Mouse (Mus musculus) heart, embryonic 13.5 days (tissue): ENCODE results near the gene Mrtfa. TPM values are rescaled to one million over a fixed set of nuclear protein-coding genes. Genes with fewer than 3 reads are reported as not detected.
A peak's percentile ranks its signal among the peaks of the same experiment; 100 is the strongest.

Experiments used
- ATAC-seq: fragments of 200-750 bp; cut with Nextera tagmentation; 2 replicates; pipeline ENCODE4 v1.8.0; 2017; ENCODE audit warnings: moderate TSS enrichment; ENCODE audit not compliant: insufficient number of reproducible peaks, low FRiP score, low TSS enrichment; ENCODE audit errors: extremely low read depth
- H3K27ac ChIP-seq: fragments of 300-500 bp; sonication (generic); replicated peaks from 2 replicates; pipeline ENCODE4 v1.5.1; 2015; ENCODE audit warnings: moderate library complexity, mild to moderate bottlenecking, inconsistent platforms
- H3K27me3 ChIP-seq: fragments of 300-500 bp; sonication (generic); replicated peaks from 2 replicates; pipeline ENCODE4 v1.6.1; 2015; ENCODE audit warnings: mild to moderate bottlenecking, inconsistent platforms
- H3K36me3 ChIP-seq: fragments of 300-500 bp; sonication (generic); 2 replicates; pipeline ENCODE4 v1.6.1; 2015; ENCODE audit warnings: mild to moderate bottlenecking, inconsistent platforms
- H3K4me1 ChIP-seq: fragments of 300-500 bp; sonication (generic); 2 replicates; pipeline ENCODE4 v1.6.1; 2015; ENCODE audit warnings: inconsistent platforms
- H3K4me2 ChIP-seq: fragments of 300-500 bp; sonication (generic); 2 replicates; pipeline ENCODE4 v1.6.1; 2015; ENCODE audit warnings: inconsistent platforms, mild to moderate bottlenecking, moderate library complexity
- H3K4me3 ChIP-seq: fragments of 300-500 bp; sonication (generic); 2 replicates; pipeline ENCODE4 v1.5.1; 2015; ENCODE audit warnings: moderate library complexity, mild to moderate bottlenecking, inconsistent platforms
- H3K9ac ChIP-seq: fragments of 300-500 bp; sonication (generic); 2 replicates; pipeline ENCODE4 v1.6.1; 2015; ENCODE audit warnings: inconsistent platforms, mild to moderate bottlenecking, moderate library complexity
- H3K9me3 ChIP-seq: fragments of 300-500 bp; sonication (generic); 2 replicates; pipeline ENCODE4 v1.6.1; 2016; ENCODE audit warnings: inconsistent platforms
- WGBS: fragments of 180-500 bp; shearing (Covaris S2); methylation state at CpG from one replicate; pipeline ENCODE4 v1.1.7; 2015; ENCODE audit warnings: mixed read lengths; 5-methylcytosine and 5-hydroxymethylcytosine counted together
- polyA plus RNA-seq: library from polyadenylated mRNA; unstranded; fragments of >200 nt; fragmentation: Nextera tagmentation; extraction: Ambion mirVana; gene quantifications from 2 replicates; pipeline ENCODE4 v1.2.1, GENCODE M21; 2015

Gene Mrtfa
- polyA plus RNA-seq, 1 experiment from 2014 or later = 13.9 TPM

GRCm38 (mm10) chr15:81154846-81155624 lies 35.5 kb downstream of the Mrtfa start:
- Histone ChIP-seq H3K4me3 (no peak overlapping the region), H3K27me3 (no peaks in the 10 kb centered on the region), H3K36me3 (no peaks in the 10 kb centered on the region), H3K9ac (no peak overlapping the region), H3K9me3 (no peaks in the 10 kb centered on the region), H3K4me2 (no peak overlapping the region), H3K27ac (no peak overlapping the region), H3K4me1 (peaks cover 31% of the 10 kb centered on the region)
- 69% methylated on average over 2 of the region's 2 CpGs for WGBS
- no peak for ATAC-seq

- no peak overlapping the region for H3K4me2 ChIP-seq
- peaks cover 21% of the 10 kb centered on the region for H3K4me1 ChIP-seq
- no peak overlapping the region for H3K9ac ChIP-seq
- no peaks in the 10 kb centered on the region for H3K36me3 ChIP-seq
- no peaks in the 10 kb centered on the region for H3K27me3 ChIP-seq
- no peak overlapping the region for H3K27ac ChIP-seq
- no peak overlapping the region for H3K4me3 ChIP-seq
- WGBS = 57% methylated on average over 11 of the region's 11 CpGs
- H3K9me3 ChIP-seq = no peaks in the 10 kb centered on the region
- no peak for ATAC-seq
Measured at GRCm38 (mm10) chr15:81141956-81142576, 48.5 kb downstream of the Mrtfa start.

- no peak overlapping the region for H3K27ac ChIP-seq
- H3K4me2 ChIP-seq = no peak overlapping the region
- ATAC-seq = no peak
Measured at GRCm38 (mm10) chr15:81140004-81140403, 50.6 kb downstream of the Mrtfa start.

GRCm38 (mm10) chr15:81137298-81137697 lies 53.3 kb downstream of the Mrtfa start:
- Histone ChIP-seq H3K4me2 (peak overlapping the region; percentile 20), H3K27ac (0 out of 2 replicates have a peak overlapping the region, but pooled peaks have one; percentile 22), H3K4me3 (no peak overlapping the region), H3K9me3 (no peaks in the 10 kb centered on the region), H3K27me3 (no peaks in the 10 kb centered on the region), H3K36me3 (no peaks in the 10 kb centered on the region), H3K9ac (peak overlapping the region; percentile 3; the same call in 1 of the 2 replicates), H3K4me1 (peaks cover 15% of the 10 kb centered on the region)
- WGBS = 25% methylated on average over 6 of the region's 6 CpGs
- no peak for ATAC-seq

More at GRCm38 (mm10) chr15:81140004-81140403, 50.6 kb downstream of the Mrtfa start:
- H3K36me3 ChIP-seq = no peaks in the 10 kb centered on the region
- WGBS = 89% methylated on average over 5 of the region's 5 CpGs
- no peaks in the 10 kb centered on the region for H3K27me3 ChIP-seq
- H3K9me3 ChIP-seq = no peaks in the 10 kb centered on the region
- H3K9ac ChIP-seq = no peak overlapping the region
- no peak overlapping the region for H3K4me3 ChIP-seq
- peaks cover 22% of the 10 kb centered on the region for H3K4me1 ChIP-seq

- no peak overlapping the region for H3K4me2 ChIP-seq
- ATAC-seq = no peak
- H3K9ac ChIP-seq = no peak overlapping the region
- 96% methylated on average over 2 of the region's 2 CpGs for WGBS
- H3K4me1 ChIP-seq = peaks cover 20% of the 10 kb centered on the region
- H3K9me3 ChIP-seq = no peaks in the 10 kb centered on the region
- no peak overlapping the region for H3K4me3 ChIP-seq
- H3K27ac ChIP-seq = no peak overlapping the region
- H3K36me3 ChIP-seq = no peaks in the 10 kb centered on the region
- no peaks in the 10 kb centered on the region for H3K27me3 ChIP-seq
Measured at GRCm38 (mm10) chr15:81133781-81134180, 56.8 kb downstream of the Mrtfa start.

- H3K4me3 ChIP-seq = no peak overlapping the region
- H3K36me3 ChIP-seq = no peaks in the 10 kb centered on the region
- no peak overlapping the region for H3K27ac ChIP-seq
- H3K27me3 ChIP-seq = no peaks in the 10 kb centered on the region
- 82% methylated on average over 5 of the region's 5 CpGs for WGBS
- H3K4me2 ChIP-seq = no peak overlapping the region
- no peak for ATAC-seq
- H3K4me1 ChIP-seq = peaks cover 8% of the 10 kb centered on the region
- H3K9me3 ChIP-seq = no peaks in the 10 kb centered on the region
- no peak overlapping the region for H3K9ac ChIP-seq
Measured at GRCm38 (mm10) chr15:81131152-81131551, 59.4 kb downstream of the Mrtfa start.

GRCm38 (mm10) chr15:81129970-81130369 lies 60.6 kb downstream of the Mrtfa start:
- Histone ChIP-seq H3K36me3 (no peaks in the 10 kb centered on the region), H3K27me3 (no peaks in the 10 kb centered on the region), H3K4me2 (no peak overlapping the region), H3K4me3 (no peak overlapping the region), H3K9ac (no peak overlapping the region), H3K27ac (no peak overlapping the region), H3K9me3 (no peaks in the 10 kb centered on the region), H3K4me1 (peaks cover 8% of the 10 kb centered on the region)
- no peak for ATAC-seq
- WGBS = 83% methylated on average over 8 of the region's 8 CpGs

- no peak for ATAC-seq
- WGBS = 77% methylated on average over 5 of the region's 5 CpGs
- Histone ChIP-seq H3K27me3 (no peaks in the 10 kb centered on the region), H3K27ac (no peak overlapping the region), H3K9ac (no peak overlapping the region), H3K4me1 (peaks cover 8% of the 10 kb centered on the region), H3K4me3 (no peak overlapping the region), H3K36me3 (no peaks in the 10 kb centered on the region), H3K9me3 (no peaks in the 10 kb centered on the region), H3K4me2 (no peak overlapping the region)
Measured at GRCm38 (mm10) chr15:81128155-81128838, 62.3 kb downstream of the Mrtfa start.

- no peak for ATAC-seq
- Histone ChIP-seq H3K9me3 (no peaks in the 10 kb centered on the region), H3K4me2 (no peak overlapping the region), H3K4me3 (no peak overlapping the region), H3K27ac (no peak overlapping the region), H3K36me3 (no peaks in the 10 kb centered on the region), H3K9ac (no peak overlapping the region), H3K27me3 (no peaks in the 10 kb centered on the region), H3K4me1 (peaks cover 18% of the 10 kb centered on the region)
- WGBS = 89% methylated on average over 2 of the region's 2 CpGs
Measured at GRCm38 (mm10) chr15:81124282-81124681, 66.3 kb downstream of the Mrtfa start.

- H3K4me1 ChIP-seq = peaks cover 15% of the 10 kb centered on the region
- H3K4me3 ChIP-seq = no peak overlapping the region
- H3K9ac ChIP-seq = no peak overlapping the region
- H3K36me3 ChIP-seq = no peaks in the 10 kb centered on the region
- H3K27me3 ChIP-seq = no peaks in the 10 kb centered on the region
- ATAC-seq = no peak
- 72% methylated on average over 5 of the region's 5 CpGs for WGBS
- H3K4me2 ChIP-seq = no peak overlapping the region
- no peaks in the 10 kb centered on the region for H3K9me3 ChIP-seq
- no peak overlapping the region for H3K27ac ChIP-seq
Measured at GRCm38 (mm10) chr15:81123122-81123521, 67.4 kb downstream of the Mrtfa start.

- Histone ChIP-seq H3K27me3 (no peaks in the 10 kb centered on the region), H3K4me1 (peaks cover 15% of the 10 kb centered on the region), H3K27ac (no peak overlapping the region), H3K36me3 (no peaks in the 10 kb centered on the region), H3K9me3 (no peaks in the 10 kb centered on the region), H3K4me3 (no peak overlapping the region), H3K4me2 (no peak overlapping the region), H3K9ac (no peak overlapping the region)
- ATAC-seq = no peak
- WGBS = 38% methylated on average over 4 of the region's 4 CpGs
Measured at GRCm38 (mm10) chr15:81122535-81122934, 68.0 kb downstream of the Mrtfa start.
